Mouse (Mus musculus): ENCODE data around the gene Fbxo11. TPM values are rescaled to one million over a fixed set of nuclear protein-coding genes. Genes with fewer than 3 reads are reported as not detected.

Gene Fbxo11
- polyA plus RNA-seq, 1 experiment from 2014 or later: 39.0 TPM

- no peak for ATAC-seq (ENCODE audit: low FRiP score)
Observed at GRCm38 (mm10) chr17:88061942-88062341, 3.1 kb downstream of the Fbxo11 start.

GRCm38 (mm10) chr17:88058280-88058679 is 6.8 kb downstream of the Fbxo11 start:
- Histone ChIP-seq H3K4me3 (ENCODE audit: low read depth, low read length) (no peak overlapping the region), H3K9ac (ENCODE audit: low read length) (no peak overlapping the region), H3K36me3 (ENCODE audit: control insufficient read depth, insufficient read depth, low read length) (no peaks in the 10 kb centered on the region), H3K27me3 (ENCODE audit: control insufficient read depth, insufficient read depth, low read length) (no peaks in the 10 kb centered on the region), H3K4me2 (no peak overlapping the region), H3K9me3 (ENCODE audit: control insufficient read depth, low read length) (no peaks in the 10 kb centered on the region), H3K27ac (ENCODE audit: low read depth, low read length) (no peak overlapping the region), H3K4me1 (ENCODE audit: control insufficient read depth, insufficient read depth, low read length) (peaks cover 6% of the 10 kb centered on the region)
- DNase-seq (ENCODE audit: low spot score, missing footprints) (no peak), ATAC-seq (ENCODE audit: low FRiP score) (no peak)
- WGBS: 75% methylated on average over 2 of the region's 2 CpGs

More at GRCm38 (mm10) chr17:88061942-88062341, 3.1 kb downstream of the Fbxo11 start:
- no peak overlapping the region for H3K4me3 ChIP-seq (ENCODE audit: low read depth, low read length)
- H3K36me3 ChIP-seq (ENCODE audit: control insufficient read depth, insufficient read depth, low read length): no peaks in the 10 kb centered on the region
- no peak overlapping the region for H3K9ac ChIP-seq (ENCODE audit: low read length)
- H3K9me3 ChIP-seq (ENCODE audit: control insufficient read depth, low read length): no peaks in the 10 kb centered on the region
- no peak overlapping the region for H3K27ac ChIP-seq (ENCODE audit: low read depth, low read length)
- peaks cover 8% of the 10 kb centered on the region for H3K4me1 ChIP-seq (ENCODE audit: control insufficient read depth, insufficient read depth, low read length)
- H3K27me3 ChIP-seq (ENCODE audit: control insufficient read depth, insufficient read depth, low read length): no peaks in the 10 kb centered on the region
- DNase-seq (ENCODE audit: low spot score, missing footprints): no peak
- 86% methylated on average over 3 of the region's 3 CpGs for WGBS
- H3K4me2 ChIP-seq: no peak overlapping the region

GRCm38 (mm10) chr17:88057846-88058245 is 7.2 kb downstream of the Fbxo11 start:
- no peak for DNase-seq (ENCODE audit: low spot score, missing footprints)
- WGBS: 93% methylated on average over 1 of the region's 1 CpGs

GRCm38 (mm10) chr17:88051679-88052078 is 13.4 kb downstream of the Fbxo11 start:
- no peak overlapping the region for H3K27ac ChIP-seq (ENCODE audit: low read depth, low read length)
- no peaks in the 10 kb centered on the region for H3K4me1 ChIP-seq (ENCODE audit: control insufficient read depth, insufficient read depth, low read length)
- ATAC-seq (ENCODE audit: low FRiP score) (no peak), DNase-seq (ENCODE audit: low spot score, missing footprints) (no peak)
- no peaks in the 10 kb centered on the region for H3K9me3 ChIP-seq (ENCODE audit: control insufficient read depth, low read length)
- WGBS: 95% methylated on average over 4 of the region's 4 CpGs
- H3K36me3 ChIP-seq (ENCODE audit: control insufficient read depth, insufficient read depth, low read length): no peaks in the 10 kb centered on the region
- no peak overlapping the region for H3K9ac ChIP-seq (ENCODE audit: low read length)
- H3K27me3 ChIP-seq (ENCODE audit: control insufficient read depth, insufficient read depth, low read length): no peaks in the 10 kb centered on the region
- H3K4me3 ChIP-seq (ENCODE audit: low read depth, low read length): no peak overlapping the region
- no peak overlapping the region for H3K4me2 ChIP-seq

More at GRCm38 (mm10) chr17:88057846-88058245, 7.2 kb downstream of the Fbxo11 start:
- Histone ChIP-seq H3K4me2 (no peak overlapping the region), H3K9me3 (ENCODE audit: control insufficient read depth, low read length) (no peaks in the 10 kb centered on the region), H3K9ac (ENCODE audit: low read length) (no peak overlapping the region), H3K4me3 (ENCODE audit: low read depth, low read length) (no peak overlapping the region), H3K27me3 (ENCODE audit: control insufficient read depth, insufficient read depth, low read length) (no peaks in the 10 kb centered on the region), H3K4me1 (ENCODE audit: control insufficient read depth, insufficient read depth, low read length) (peaks cover 1% of the 10 kb centered on the region), H3K27ac (ENCODE audit: low read depth, low read length) (no peak overlapping the region), H3K36me3 (ENCODE audit: control insufficient read depth, insufficient read depth, low read length) (no peaks in the 10 kb centered on the region)
- no peak for ATAC-seq (ENCODE audit: low FRiP score)

- Histone ChIP-seq H3K9me3 (ENCODE audit: control insufficient read depth, low read length) (no peaks in the 10 kb centered on the region), H3K4me2 (no peak overlapping the region), H3K36me3 (ENCODE audit: control insufficient read depth, insufficient read depth, low read length) (no peaks in the 10 kb centered on the region), H3K27ac (ENCODE audit: low read depth, low read length) (no peak overlapping the region), H3K9ac (ENCODE audit: low read length) (no peak overlapping the region), H3K27me3 (ENCODE audit: control insufficient read depth, insufficient read depth, low read length) (no peaks in the 10 kb centered on the region), H3K4me1 (ENCODE audit: control insufficient read depth, insufficient read depth, low read length) (no peaks in the 10 kb centered on the region), H3K4me3 (ENCODE audit: low read depth, low read length) (no peak overlapping the region)
- DNase-seq (ENCODE audit: low spot score, missing footprints) (no peak), ATAC-seq (ENCODE audit: low FRiP score) (no peak)
- 92% methylated on average over 1 of the region's 1 CpGs for WGBS
Observed at GRCm38 (mm10) chr17:88050892-88051291, 14.2 kb downstream of the Fbxo11 start.

GRCm38 (mm10) chr17:88050318-88050717 is 14.8 kb downstream of the Fbxo11 start:
- Histone ChIP-seq H3K4me1 (ENCODE audit: control insufficient read depth, insufficient read depth, low read length) (no peaks in the 10 kb centered on the region), H3K9ac (ENCODE audit: low read length) (no peak overlapping the region), H3K27me3 (ENCODE audit: control insufficient read depth, insufficient read depth, low read length) (no peaks in the 10 kb centered on the region), H3K4me2 (no peak overlapping the region), H3K36me3 (ENCODE audit: control insufficient read depth, insufficient read depth, low read length) (no peaks in the 10 kb centered on the region), H3K4me3 (ENCODE audit: low read depth, low read length) (no peak overlapping the region), H3K27ac (ENCODE audit: low read depth, low read length) (no peak overlapping the region), H3K9me3 (ENCODE audit: control insufficient read depth, low read length) (no peaks in the 10 kb centered on the region)
- DNase-seq (ENCODE audit: low spot score, missing footprints): no peak
- ATAC-seq (ENCODE audit: low FRiP score): no peak
- 95% methylated on average over 2 of the region's 2 CpGs for WGBS

GRCm38 (mm10) chr17:88042099-88043086 is 22.7 kb downstream of the Fbxo11 start:
- Histone ChIP-seq H3K36me3 (ENCODE audit: control insufficient read depth, insufficient read depth, low read length) (no peaks in the 10 kb centered on the region), H3K4me3 (ENCODE audit: low read depth, low read length) (no peak overlapping the region), H3K27me3 (ENCODE audit: control insufficient read depth, insufficient read depth, low read length) (no peaks in the 10 kb centered on the region), H3K9ac (ENCODE audit: low read length) (no peak overlapping the region), H3K4me2 (no peak overlapping the region; the same call in 1 of the 2 replicates), H3K27ac (ENCODE audit: low read depth, low read length) (no peak overlapping the region), H3K4me1 (ENCODE audit: control insufficient read depth, insufficient read depth, low read length) (peaks cover 3% of the 10 kb centered on the region; the same call in 1 of the 2 replicates), H3K9me3 (ENCODE audit: control insufficient read depth, low read length) (no peaks in the 10 kb centered on the region)
- ATAC-seq (ENCODE audit: low FRiP score): peak; percentile 79
- no peak for DNase-seq (ENCODE audit: low spot score, missing footprints)
- WGBS: 70% methylated on average over 12 of the region's 12 CpGs

GRCm38 (mm10) chr17:88040810-88041209 is 24.3 kb downstream of the Fbxo11 start:
- ATAC-seq (ENCODE audit: low FRiP score) (no peak), DNase-seq (ENCODE audit: low spot score, missing footprints) (no peak)
- H3K4me1 ChIP-seq (ENCODE audit: control insufficient read depth, insufficient read depth, low read length): peaks cover 3% of the 10 kb centered on the region; the same call in 1 of the 2 replicates
- H3K9ac ChIP-seq (ENCODE audit: low read length): no peak overlapping the region
- no peak overlapping the region for H3K4me2 ChIP-seq
- WGBS: 88% methylated on average over 5 of the region's 5 CpGs
- H3K27me3 ChIP-seq (ENCODE audit: control insufficient read depth, insufficient read depth, low read length): no peaks in the 10 kb centered on the region
- no peaks in the 10 kb centered on the region for H3K9me3 ChIP-seq (ENCODE audit: control insufficient read depth, low read length)
- H3K36me3 ChIP-seq (ENCODE audit: control insufficient read depth, insufficient read depth, low read length): no peaks in the 10 kb centered on the region
- no peak overlapping the region for H3K27ac ChIP-seq (ENCODE audit: low read depth, low read length)
- H3K4me3 ChIP-seq (ENCODE audit: low read depth, low read length): no peak overlapping the region

GRCm38 (mm10) chr17:88034418-88034817 is 30.7 kb downstream of the Fbxo11 start:
- ATAC-seq (ENCODE audit: low FRiP score) (no peak), DNase-seq (ENCODE audit: low spot score, missing footprints) (no peak)
- Histone ChIP-seq H3K27ac (ENCODE audit: low read depth, low read length) (no peak overlapping the region), H3K4me3 (ENCODE audit: low read depth, low read length) (no peak overlapping the region), H3K9me3 (ENCODE audit: control insufficient read depth, low read length) (no peaks in the 10 kb centered on the region), H3K4me2 (no peak overlapping the region), H3K4me1 (ENCODE audit: control insufficient read depth, insufficient read depth, low read length) (no peaks in the 10 kb centered on the region), H3K9ac (ENCODE audit: low read length) (no peak overlapping the region), H3K27me3 (ENCODE audit: control insufficient read depth, insufficient read depth, low read length) (no peaks in the 10 kb centered on the region), H3K36me3 (ENCODE audit: control insufficient read depth, insufficient read depth, low read length) (no peaks in the 10 kb centered on the region)
- WGBS: 93% methylated on average over 4 of the region's 4 CpGs

Measured in midbrain, embryonic 11.5 days (tissue).